Mouse (Mus musculus): ENCODE measurements around the gene Myo5c.

GRCm38 (mm10) chr9:75280814-75281213, 49.0 kb downstream of the Myo5c start:
- peak; percentile 34; the same call in 1 of the 2 replicates for TF ChIP-seq CTCF (IDR thresholded peaks at IDR 0.05; ENCODE audit: extremely low read depth, insufficient read depth, insufficient read length, insufficient replicate concordance)
- no peak for TF ChIP-seq POLR2A (IDR thresholded peaks at IDR 0.05; ENCODE audit: low read depth, low read length)
